8 mouse cellular contexts compared by ENCODE assay signal in the genomic region with DNA sequence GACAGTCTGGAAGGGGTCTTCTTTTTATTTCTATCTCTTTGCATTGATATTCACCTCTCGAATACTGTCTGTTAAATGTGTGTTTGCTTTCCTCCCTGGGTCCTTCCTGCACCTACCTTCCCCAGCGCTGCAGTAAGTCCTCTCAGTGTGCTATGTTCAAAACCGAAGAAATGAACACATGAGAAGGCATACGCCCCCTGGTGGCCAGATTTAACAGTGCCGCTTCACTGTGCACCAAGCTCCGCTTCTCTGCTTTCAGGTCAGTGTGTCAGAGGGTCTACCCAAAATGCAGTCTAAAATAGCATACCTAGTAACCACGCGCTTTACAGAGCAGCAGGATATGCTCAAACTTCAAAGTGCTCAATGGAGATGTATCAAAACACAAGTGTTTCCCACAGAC. TPM values are rescaled to one million over a fixed set of nuclear protein-coding genes. Genes with fewer than 3 reads are reported as not detected.
A peak's percentile ranks its signal among the peaks of the same experiment; 100 is the strongest.
DNase-seq lines count a peak whose midpoint lies in the region; ATAC-seq lines count a peak whose summit lies in the region.

No protein-coding gene starts in this region.

- peak; percentile 59 for DNase-seq in CD4-positive helper T cell, adult 2 months (ENCODE audit: low read depth, low spot score)
- peak; percentile 52 for DNase-seq in MEL-GATA-1-ER (ENCODE audit: extremely low read depth, low read depth)
- peak; percentile 90 to 94 for DNase-seq in cerebellum, postnatal 14 days
- peak; percentile 66 for DNase-seq in gastrocnemius, postnatal 14 days
- peak; percentile 68 for DNase-seq in layer of hippocampus, adult 9-10 months (ENCODE audit: low spot score)
- DNase-seq in lung, postnatal 36 days, result peak; percentile 84
- peak; percentile 25 to 47 for DNase-seq in spleen, postnatal 14 days (ENCODE audit: low spot score in 2 of 2)

- no peak for ATAC-seq in monocyte, adult 5-6 weeks (replicated peaks; ENCODE audit: insufficient number of reproducible peaks, low FRiP score, low TSS enrichment, poor library complexity, severe bottlenecking)

- intact Hi-C loops in gastrocnemius, postnatal 14 days (cut with DNase I; ENCODE audit: low total_unique reads), result no loop called here

RNA-seq across cellular contexts. Expression of a gene that starts 0.8 kb away (rescaled TPM):
- not detected for total RNA-seq in gastrocnemius, postnatal 14 days (2021)
- total RNA-seq in monocyte, adult 5-6 weeks (2017), result not detected in 3 replicates

RNA-seq across cellular contexts. Expression of a gene that starts 14.4 kb away (rescaled TPM):
- total RNA-seq in gastrocnemius, postnatal 14 days (2021), result 10 to 100 TPM; 93.5 to 99.0 TPM
- 0.67 to 3.4 TPM (median 2.3 TPM) in 3 replicates for total RNA-seq in monocyte, adult 5-6 weeks (2017)

RNA-seq across cellular contexts. Expression of a gene that starts 18.0 kb away (rescaled TPM):
- under 1 TPM in 1 of 2 experiments, not detected in 1; 0.27 TPM for total RNA-seq in gastrocnemius, postnatal 14 days (2021)
- 0.53 to 0.67 TPM in 2 of 3 replicates, not detected in the other for total RNA-seq in monocyte, adult 5-6 weeks (2017)

Comparison
In these comparisons a context has a peak if more than half of its experiments do, and no peak if none do; other contexts are left out.
1. DNase-seq: peak in every context shown above with its lines; median percentile 92 in cerebellum, postnatal 14 days; 84 in lung, postnatal 36 days; 68 in layer of hippocampus, adult 9-10 months; 66 in gastrocnemius, postnatal 14 days; 59 in CD4-positive helper T cell, adult 2 months; 52 in MEL-GATA-1-ER; 36 in spleen, postnatal 14 days.
2. RNA of a gene that starts 14.4 kb away (total RNA-seq): 93.5 to 99.0 TPM in gastrocnemius, postnatal 14 days; 0.67 to 3.4 TPM in monocyte, adult 5-6 weeks; every median in the first group is over 10 times any median in the second.